Mouse (Mus musculus) ES-E14 (cell line): Measurements from ENCODE around the gene Zfp975.
"Not testable (repeated sequence)": the region's sequence is repeated elsewhere in the genome, so short reads cannot be mapped to it uniquely, and the experiment has no call there.

Experiments used
- HCFC1 ChIP-seq: IDR thresholded peaks from 2 replicates; pipeline ENCODE4 v1.6.1; 2012; ENCODE audit warnings: low read length, inconsistent platforms, borderline replicate concordance; ENCODE audit not compliant: insufficient read depth
- MAFK ChIP-seq: IDR thresholded peaks from 2 replicates; pipeline ENCODE4 v1.6.1; 2014; ENCODE audit warnings: mild to moderate bottlenecking, low read depth, low read length, inconsistent platforms; ENCODE audit not compliant: insufficient read depth

DNA sequence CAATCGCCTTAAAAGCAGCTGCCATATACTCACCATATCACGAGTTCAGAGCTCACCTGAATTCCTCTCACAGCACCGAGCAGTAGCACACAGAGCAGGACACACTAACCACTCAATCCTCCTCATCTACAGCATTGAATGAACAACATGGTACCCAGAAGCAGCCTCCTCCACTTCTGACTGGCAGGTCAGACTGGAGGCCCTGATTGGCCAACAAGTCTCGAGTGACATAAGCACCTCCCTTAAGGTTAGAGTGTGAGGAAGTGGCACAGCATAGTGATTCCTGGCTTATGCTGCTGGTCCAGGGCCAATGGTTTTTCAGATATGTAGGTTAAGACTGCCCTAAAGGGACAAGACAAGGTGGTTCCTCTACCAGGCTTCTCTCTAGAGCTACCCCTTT lies 34.4 kb upstream of the Zfp975 start, which contains the start of gene Gm17067:
- not testable (repeated sequence) for TF ChIP-seq HCFC1, MAFK
